Mouse (Mus musculus) A20 (cell line): Measurements from ENCODE around the gene Ppt1.

Experiments
- DNase-seq: peaks from one replicate; pipeline ENCODE4 v3.0.0-alpha.2; 2011; ENCODE audit warnings: low read depth, low spot score

Gene Ppt1

GRCm38 (mm10) chr4:122905359-122905758 lies 69.3 kb downstream of the Ppt1 start:
- no peak for DNase-seq
